Mouse (Mus musculus): Measurements from ENCODE around the gene Taf1.
A peak's percentile ranks its signal among the peaks of the same experiment; 100 is the strongest.

Gene Taf1

GRCm38 (mm10) chrX:101532347-101533221, at the start of gene Taf1:
Taf1 (plus strand) TSS chrX:101532734.
- DNase-seq (ENCODE audit: low spot score in 2 of 2): peak; percentile 91 to 97

- DNase-seq (ENCODE audit: low spot score in 2 of 2): peak; percentile 8 to 17
These were observed 45.9 kb upstream of the Taf1 start for GRCm38 (mm10) chrX:101486487-101487152.

- no peak for DNase-seq (ENCODE audit: low spot score in 2 of 2)
These were observed 27.9 kb upstream of the Taf1 start for GRCm38 (mm10) chrX:101504636-101505035.

GRCm38 (mm10) chrX:101515710-101516109, 16.8 kb upstream of the Taf1 start:
- DNase-seq (ENCODE audit: low spot score in 2 of 2): no peak

- DNase-seq (ENCODE audit: low spot score in 2 of 2): no peak
These were observed 14.5 kb upstream of the Taf1 start for GRCm38 (mm10) chrX:101518006-101518405.

GRCm38 (mm10) chrX:101522027-101522426, 10.5 kb upstream of the Taf1 start:
- DNase-seq (ENCODE audit: low spot score in 2 of 2): no peak

- DNase-seq (ENCODE audit: low spot score in 2 of 2): no peak
These were observed 5.2 kb upstream of the Taf1 start for GRCm38 (mm10) chrX:101527356-101527755.

- no peak for DNase-seq (ENCODE audit: low spot score in 2 of 2)
These were observed 52.9 kb downstream of the Taf1 start for GRCm38 (mm10) chrX:101585455-101585854.

GRCm38 (mm10) chrX:101616183-101616582, 83.6 kb downstream of the Taf1 start:
- DNase-seq (ENCODE audit: low spot score in 2 of 2): no peak

GRCm38 (mm10) chrX:101617889-101618288, 85.4 kb downstream of the Taf1 start:
- no peak for DNase-seq (ENCODE audit: low spot score in 2 of 2)

- DNase-seq (ENCODE audit: low spot score in 2 of 2): no peak
These were observed 87.8 kb downstream of the Taf1 start for GRCm38 (mm10) chrX:101620317-101620716.

GRCm38 (mm10) chrX:101622539-101622938, 90.0 kb downstream of the Taf1 start:
- DNase-seq (ENCODE audit: low spot score in 2 of 2): no peak

- DNase-seq (ENCODE audit: low spot score in 2 of 2): no peak
These were observed 104.4 kb downstream of the Taf1 start for GRCm38 (mm10) chrX:101636821-101637525.

- no peak for DNase-seq (ENCODE audit: low spot score in 2 of 2)
These were observed 106.3 kb downstream of the Taf1 start for GRCm38 (mm10) chrX:101638856-101639255.

- no peak for DNase-seq (ENCODE audit: low spot score in 2 of 2)
These were observed 106.8 kb downstream of the Taf1 start for GRCm38 (mm10) chrX:101639306-101639705.

- peak; percentile 83 to 86 for DNase-seq (ENCODE audit: low spot score in 2 of 2)
These were observed 107.2 kb downstream of the Taf1 start, which contains the start of gene Ogt for GRCm38 (mm10) chrX:101639741-101640166. Ogt (plus strand) TSS chrX:101640060.

GRCm38 (mm10) chrX:101640194-101641160, 107.9 kb downstream of the Taf1 start:
- peak; percentile 8 to 13 for DNase-seq (ENCODE audit: low spot score in 2 of 2)

- DNase-seq (ENCODE audit: low spot score in 2 of 2): no peak
These were observed 108.6 kb downstream of the Taf1 start for GRCm38 (mm10) chrX:101641161-101641530.

- no peak for DNase-seq (ENCODE audit: low spot score in 2 of 2)
These were observed 109.6 kb downstream of the Taf1 start for GRCm38 (mm10) chrX:101642091-101642490.

- DNase-seq (ENCODE audit: low spot score in 2 of 2): no peak
These were observed 112.8 kb downstream of the Taf1 start for GRCm38 (mm10) chrX:101645286-101645685.

- no peak for DNase-seq (ENCODE audit: low spot score in 2 of 2)
These were observed 114.1 kb downstream of the Taf1 start for GRCm38 (mm10) chrX:101646621-101647020.

Measured in frontal cortex, postnatal 14 days (tissue).